Mouse (Mus musculus) splenic B cell, adult 2 months (primary cell): ENCODE data around the gene Ppie.
"Not testable (repeated sequence)": the region's sequence is repeated elsewhere in the genome, so short reads cannot be mapped to it uniquely, and the experiment has no call there.

Experiments
- DNase-seq: peaks from one replicate; pipeline ENCODE4 v3.0.0-alpha.2; 2011; ENCODE audit warnings: low read depth, low spot score
- H3K27me3 ChIP-seq: 2 replicates; pipeline ENCODE4 v1.6.1; 2012; ENCODE audit warnings: mild to moderate bottlenecking, low read length, moderate library complexity, mixed read lengths; ENCODE audit not compliant: control insufficient read depth, poor library complexity, insufficient read depth, severe bottlenecking
- H3K36me3 ChIP-seq: 2 replicates; pipeline ENCODE4 v1.6.1; 2012; ENCODE audit warnings: mild to moderate bottlenecking, low read length, moderate library complexity, mixed read lengths; ENCODE audit not compliant: control insufficient read depth, poor library complexity, insufficient read depth, severe bottlenecking

The Ppie gene

GRCm38 (mm10) chr4:123139513-123140154, at the start of gene Ppie:
TSS of gene Ppie (minus strand) at chr4:123139951.
- Histone ChIP-seq H3K27me3 (no peaks in the 10 kb centered on the region), H3K36me3 (no peaks in the 10 kb centered on the region; the same call in 1 of the 2 replicates)
- DNase-seq = peak; percentile 90

- Histone ChIP-seq H3K27me3 (no peaks in the 10 kb centered on the region), H3K36me3 (no peaks in the 10 kb centered on the region)
Observed at GRCm38 (mm10) chr4:123184816-123185215, 45.1 kb upstream of the Ppie start.

DNA sequence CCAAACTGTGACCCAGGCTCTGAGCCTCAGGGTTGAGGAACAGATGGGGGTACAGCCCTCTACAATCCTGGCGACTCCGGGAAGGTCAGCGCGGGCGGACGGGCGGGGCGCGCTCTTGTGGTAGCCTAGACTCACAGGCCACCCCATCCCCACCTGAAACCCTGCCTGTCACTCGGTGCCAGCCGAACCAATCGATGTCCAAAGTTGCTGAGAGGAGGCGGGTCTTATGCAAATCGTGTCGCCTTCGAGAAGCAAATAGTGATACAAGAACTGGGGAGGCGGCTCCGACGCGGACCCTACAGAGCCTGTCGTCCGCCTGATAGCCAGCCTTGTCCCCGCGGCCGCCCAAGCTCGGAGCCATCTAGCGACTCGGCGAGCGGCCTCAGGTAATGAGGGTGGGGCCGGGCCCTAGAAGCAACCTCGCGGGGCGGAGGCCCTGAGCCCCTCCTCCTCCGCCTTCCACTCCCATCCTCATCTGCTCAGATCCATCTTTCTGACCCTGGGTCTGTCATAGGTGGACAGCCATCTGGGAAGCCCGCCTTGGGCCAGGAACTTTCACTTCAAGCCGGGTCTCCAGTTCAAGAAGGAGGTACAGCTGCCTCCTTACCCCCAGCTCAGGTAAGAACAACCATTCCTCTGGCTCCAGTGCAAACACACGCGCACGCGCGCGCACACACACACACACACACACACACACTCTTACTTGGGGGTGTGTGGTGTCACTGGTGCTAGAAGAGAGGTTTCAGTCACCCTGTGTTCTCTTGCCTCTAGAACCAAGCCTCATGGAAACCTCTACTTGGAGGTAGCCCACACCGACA, 43.7 kb upstream of the Ppie start:
- peak; percentile 50 for DNase-seq
- H3K36me3 ChIP-seq = no peaks in the 10 kb centered on the region
- no peaks in the 10 kb centered on the region for H3K27me3 ChIP-seq

More at GRCm38 (mm10) chr4:123184816-123185215, 45.1 kb upstream of the Ppie start:
- DNase-seq = no peak

DNA sequence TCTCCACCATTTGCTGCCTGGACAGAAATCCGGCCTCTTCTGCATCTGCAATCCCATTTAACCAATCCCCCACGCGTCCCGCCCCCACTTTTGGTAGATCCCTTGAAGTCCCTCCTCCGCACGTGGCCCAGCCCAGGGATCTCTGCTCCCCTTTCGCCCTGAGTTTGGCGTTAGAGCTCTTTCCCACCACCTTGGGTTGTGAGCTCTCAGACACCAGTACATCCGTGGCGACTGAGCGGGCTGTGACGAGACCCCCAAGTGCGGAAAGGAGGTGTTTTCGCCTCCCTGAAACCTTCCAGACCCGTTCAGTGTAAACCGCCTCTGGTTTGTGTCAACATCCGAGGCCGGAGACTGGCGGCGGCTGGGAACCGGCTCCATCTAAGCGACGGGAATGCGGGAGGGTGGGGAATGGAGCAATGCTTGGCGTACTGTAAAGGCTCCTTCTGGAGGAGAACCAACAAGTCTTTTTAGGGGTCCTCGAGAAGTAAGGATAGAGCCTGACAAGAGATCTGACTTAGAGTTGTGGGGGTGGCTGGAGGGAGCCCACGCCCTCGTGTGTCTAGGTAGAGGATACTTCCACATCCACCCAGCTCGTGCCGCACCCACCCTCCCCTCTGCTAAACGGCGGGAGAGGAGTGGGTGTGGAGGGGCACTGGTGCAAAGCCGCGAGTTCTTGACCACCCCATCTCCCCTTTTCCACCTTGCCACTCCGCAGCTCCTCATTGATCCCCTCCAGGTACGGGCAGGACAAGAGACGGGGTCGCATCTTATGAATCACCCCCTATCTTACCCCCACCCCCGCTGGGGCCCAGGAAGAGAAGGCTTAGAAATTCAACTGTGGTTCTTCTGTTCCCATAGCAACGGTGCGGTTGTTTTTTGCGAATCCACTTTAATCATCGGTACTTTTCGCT, 42.8 kb upstream of the Ppie start, which contains the start of gene Hpcal4:
Hpcal4 (plus strand) TSS at position 900 of the 911 bp plus-strand sequence.
- Histone ChIP-seq H3K27me3 (no peaks in the 10 kb centered on the region), H3K36me3 (no peaks in the 10 kb centered on the region)
- no peak for DNase-seq

DNA sequence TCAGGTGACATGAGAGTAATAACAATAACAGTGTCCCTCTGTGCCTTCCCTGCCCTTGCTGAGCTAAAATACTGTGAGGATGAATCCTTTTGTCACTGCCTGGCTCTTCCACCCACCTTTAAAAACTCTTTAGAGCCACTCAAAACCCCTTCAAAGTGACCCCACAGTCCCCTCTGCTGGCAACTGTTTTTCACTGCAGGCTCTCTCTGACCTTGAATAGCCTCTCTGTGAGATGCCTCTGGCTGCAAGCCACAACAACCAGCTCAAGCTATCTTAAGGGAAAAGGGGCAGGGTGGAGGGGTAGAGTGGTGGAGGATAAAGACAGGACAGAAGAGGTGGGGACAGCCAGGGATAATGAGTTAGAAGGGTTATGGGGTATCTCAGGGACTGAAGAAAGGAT, 32.1 kb upstream of the Ppie start:
- Histone ChIP-seq H3K36me3 (no peaks in the 10 kb centered on the region), H3K27me3 (no peaks in the 10 kb centered on the region)
- no peak for DNase-seq

DNA sequence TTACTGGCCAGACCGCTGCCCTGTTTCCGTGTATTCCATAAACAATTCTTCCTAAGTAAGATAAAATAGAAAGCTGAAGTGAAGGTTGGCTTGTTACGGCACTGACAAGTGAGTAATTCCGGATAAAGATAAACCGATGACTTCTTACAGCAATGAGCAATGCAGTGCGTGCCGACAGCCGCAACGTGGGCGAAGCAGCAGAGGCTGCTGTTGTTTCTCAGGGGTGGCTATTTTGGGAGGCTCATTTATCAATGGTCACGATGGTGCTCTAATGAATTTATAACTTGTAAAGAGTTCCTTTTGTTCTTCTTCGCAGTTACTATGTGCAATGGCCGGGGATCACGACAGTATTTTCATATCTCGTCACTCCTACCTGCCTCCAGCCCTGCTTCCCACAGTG, 24.4 kb upstream of the Ppie start:
- Histone ChIP-seq H3K27me3 (no peaks in the 10 kb centered on the region; the same call in 1 of the 2 replicates), H3K36me3 (no peaks in the 10 kb centered on the region)
- DNase-seq = no peak

- DNase-seq = no peak
- Histone ChIP-seq H3K27me3 (no peaks in the 10 kb centered on the region; the same call in 1 of the 2 replicates), H3K36me3 (no peaks in the 10 kb centered on the region)
Observed at GRCm38 (mm10) chr4:123162305-123162917, 22.7 kb upstream of the Ppie start.

GRCm38 (mm10) chr4:123161251-123161650, 21.5 kb upstream of the Ppie start:
- H3K27me3 ChIP-seq, DNase-seq, H3K36me3 ChIP-seq: not testable (repeated sequence)

DNA sequence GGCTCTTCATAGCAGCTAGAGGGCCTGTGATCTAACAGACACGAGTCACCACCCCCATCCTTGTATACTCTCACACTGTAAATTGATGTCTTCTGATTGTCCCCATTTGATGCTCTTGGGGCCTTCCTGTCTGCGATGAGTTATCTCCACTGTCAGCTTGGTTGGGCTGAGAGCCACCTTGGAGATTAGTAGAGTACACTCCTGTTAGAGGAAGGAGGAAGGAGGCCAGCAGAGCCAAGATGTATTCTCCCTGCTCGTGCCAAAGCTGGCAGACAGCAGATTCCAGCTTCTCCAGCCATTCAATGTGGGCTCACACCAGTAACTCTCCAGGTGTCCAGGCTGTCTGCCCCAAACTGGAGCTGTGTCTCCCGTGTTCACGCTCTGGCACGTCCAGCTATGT, 20.8 kb upstream of the Ppie start:
- no peaks in the 10 kb centered on the region for H3K36me3 ChIP-seq
- no peak for DNase-seq
- H3K27me3 ChIP-seq = no peaks in the 10 kb centered on the region; the same call in 1 of the 2 replicates

DNA sequence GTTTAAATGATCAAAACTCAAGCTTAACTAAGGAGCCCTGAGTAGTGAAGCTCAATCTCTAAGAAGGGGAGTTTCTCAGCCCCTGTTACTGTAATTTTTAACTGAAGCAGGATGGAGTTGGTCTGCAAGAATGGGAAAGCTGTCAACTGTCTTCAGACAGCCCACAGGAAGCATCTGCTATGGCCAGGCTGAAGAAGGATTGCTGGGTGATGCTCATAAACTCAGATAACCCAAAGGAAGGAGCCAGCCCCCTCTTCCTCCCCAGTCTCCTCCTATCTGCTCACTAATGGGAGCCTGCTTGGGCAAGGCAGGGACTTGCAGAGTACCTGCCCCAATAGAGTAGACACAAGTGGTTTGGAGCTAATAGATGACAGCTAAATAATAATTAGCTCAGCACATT, 16.1 kb upstream of the Ppie start:
- DNase-seq = no peak
- H3K27me3 ChIP-seq = no peaks in the 10 kb centered on the region; the same call in 1 of the 2 replicates
- no peaks in the 10 kb centered on the region for H3K36me3 ChIP-seq

- H3K36me3 ChIP-seq = no peaks in the 10 kb centered on the region
- no peak for DNase-seq
- H3K27me3 ChIP-seq = no peaks in the 10 kb centered on the region; the same call in 1 of the 2 replicates
Observed at GRCm38 (mm10) chr4:123155427-123155826, 15.7 kb upstream of the Ppie start.

DNA sequence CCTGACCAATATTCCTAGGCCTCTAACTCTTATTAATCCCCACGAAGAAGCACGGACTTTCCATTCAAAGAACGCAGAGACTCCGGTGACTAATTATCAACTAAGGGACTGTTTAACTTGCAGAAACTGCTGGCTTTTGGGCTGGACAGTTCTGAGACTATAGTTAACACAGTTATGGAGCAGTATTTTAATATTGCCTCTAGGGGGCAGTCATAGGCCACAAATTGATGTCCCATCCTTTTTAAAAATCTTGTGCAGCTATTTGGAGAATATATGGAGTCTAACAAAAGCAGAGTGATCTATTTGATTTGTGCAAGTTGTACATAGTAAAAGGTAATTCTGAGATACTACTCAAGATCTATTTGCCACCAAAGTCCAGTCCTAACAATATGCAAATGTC, 15.3 kb upstream of the Ppie start:
- DNase-seq = peak; percentile 31
- Histone ChIP-seq H3K36me3 (no peaks in the 10 kb centered on the region), H3K27me3 (no peaks in the 10 kb centered on the region; the same call in 1 of the 2 replicates)

DNA sequence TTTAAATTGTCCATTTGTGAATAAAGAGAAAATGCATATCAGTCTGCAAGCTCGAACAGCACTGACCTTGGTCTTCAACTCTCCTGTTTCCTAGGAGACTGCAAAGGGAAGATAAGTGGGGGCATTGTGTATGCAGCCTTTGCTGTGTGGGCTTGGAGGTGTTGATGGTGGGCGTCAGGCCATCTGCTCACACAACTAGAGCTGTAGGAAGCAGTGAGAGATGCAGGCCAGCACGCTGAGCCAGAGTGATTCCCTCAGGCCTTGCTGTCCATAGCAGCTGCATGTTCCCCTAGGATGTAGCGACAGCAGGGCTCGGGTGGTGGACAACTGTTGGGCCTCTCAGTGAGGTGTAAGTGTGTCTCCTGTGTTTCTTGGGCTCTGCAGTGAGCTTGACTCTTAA, 13.2 kb upstream of the Ppie start:
- Histone ChIP-seq H3K27me3 (no peaks in the 10 kb centered on the region; the same call in 1 of the 2 replicates), H3K36me3 (no peaks in the 10 kb centered on the region)
- DNase-seq = no peak

DNA sequence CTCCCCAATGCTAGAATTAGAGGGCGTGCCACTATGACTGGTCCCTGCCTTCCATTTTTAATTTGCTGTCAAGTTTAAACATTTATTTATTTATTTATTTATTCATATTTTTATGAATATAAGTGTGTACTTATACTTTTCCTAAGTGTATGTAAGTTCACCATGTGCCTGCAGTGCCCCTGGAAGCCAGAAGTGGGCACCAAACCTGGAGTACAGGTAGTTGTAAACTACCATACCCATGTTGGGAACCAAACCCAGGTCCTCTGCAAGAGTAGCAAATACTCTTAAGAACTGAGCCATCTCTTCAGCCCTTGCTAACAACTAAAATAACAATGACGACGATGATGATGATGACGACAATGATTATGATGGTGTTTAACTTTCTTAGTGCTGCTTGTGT, 12.3 kb upstream of the Ppie start:
- Histone ChIP-seq H3K36me3 (no peaks in the 10 kb centered on the region), H3K27me3 (no peaks in the 10 kb centered on the region; the same call in 1 of the 2 replicates)
- no peak for DNase-seq
